Mouse (Mus musculus) brown adipose tissue, adult 24 weeks (tissue): ENCODE measurements around the gene Spint1. TPM values are rescaled to one million over a fixed set of nuclear protein-coding genes. Genes with fewer than 3 reads are reported as not detected.

Experiments used
- H3K27ac ChIP-seq: fragments of 200-500 bp; replicated peaks from 2 replicates; pipeline ENCODE4 v1.5.1; 2012; ENCODE audit warnings: low read depth, mild to moderate bottlenecking, low read length
- H3K4me1 ChIP-seq: fragments of 200-500 bp; 2 replicates; pipeline ENCODE4 v1.6.1; 2012; ENCODE audit warnings: low read length, mixed read lengths; ENCODE audit not compliant: control insufficient read depth, insufficient read depth, insufficient read length
- H3K4me3 ChIP-seq: fragments of 200-500 bp; 2 replicates; pipeline ENCODE4 v1.5.1; 2012; ENCODE audit warnings: low read depth, mild to moderate bottlenecking, low read length, moderate library complexity; ENCODE audit not compliant: insufficient read depth
- polyA plus RNA-seq: library from polyadenylated mRNA; stranded (reverse); fragments of >200 nt; gene quantifications from 2 replicates; pipeline ENCODE4 v1.2.4, GENCODE M21; 2012; ENCODE audit not compliant: missing spikeins, insufficient read depth, insufficient read length

Gene Spint1
- polyA plus RNA-seq, 1 experiment: not detected

DNA sequence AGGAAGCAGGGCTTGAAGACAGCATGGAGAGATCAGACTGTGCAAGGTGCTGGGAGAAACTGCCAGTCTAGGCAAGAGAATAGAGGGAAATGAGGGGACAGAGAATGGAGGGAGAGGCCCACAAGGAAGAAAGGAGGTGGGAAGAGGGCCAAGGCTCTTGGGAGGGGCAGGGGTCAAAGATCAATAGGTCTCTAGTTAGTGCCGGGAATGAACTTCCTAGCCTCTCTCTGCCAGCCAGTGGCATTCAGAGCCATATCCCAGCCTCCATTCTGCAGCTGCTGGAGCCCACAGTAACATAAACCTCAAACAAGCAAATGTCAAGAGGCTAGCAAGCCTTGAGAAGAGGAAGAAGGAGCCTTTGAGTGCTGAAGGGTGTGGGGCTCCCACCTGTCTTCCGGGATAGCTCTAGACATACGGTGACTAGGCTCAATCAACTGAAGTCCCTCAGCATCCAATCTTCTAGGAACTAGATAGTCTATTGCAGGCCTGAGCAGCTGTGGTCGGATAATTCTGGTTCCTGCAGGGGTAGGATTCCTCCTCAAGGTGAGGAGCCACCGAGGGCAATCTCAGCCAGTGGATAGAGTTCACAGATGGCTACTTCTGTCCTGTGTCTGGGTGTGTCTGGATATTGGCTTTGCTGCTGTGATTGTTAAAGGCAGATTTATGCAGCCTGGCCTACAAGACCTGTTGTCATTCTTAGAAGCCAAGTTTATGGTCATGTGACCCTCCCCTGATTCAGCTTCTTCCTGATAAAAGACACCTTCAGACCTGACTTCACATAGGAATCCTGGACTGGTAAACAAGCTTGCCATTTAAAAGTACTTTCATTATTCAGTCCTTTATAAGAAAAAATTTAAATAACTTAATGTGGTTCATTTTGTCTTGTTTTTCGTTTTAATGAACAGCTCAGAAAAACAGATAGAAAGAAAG, 7.1 kb upstream of the Spint1 start, which contains the start of gene Ppp1r14d:
Gene Ppp1r14d, minus strand, starts transcription at position 132 of the 930 bp plus-strand sequence.
- H3K4me3 ChIP-seq: no peak within 1 kb of the TSS
- H3K4me1 ChIP-seq: no peaks in the 10 kb centered on the region
- no peak within 1 kb of the TSS for H3K27ac ChIP-seq

DNA sequence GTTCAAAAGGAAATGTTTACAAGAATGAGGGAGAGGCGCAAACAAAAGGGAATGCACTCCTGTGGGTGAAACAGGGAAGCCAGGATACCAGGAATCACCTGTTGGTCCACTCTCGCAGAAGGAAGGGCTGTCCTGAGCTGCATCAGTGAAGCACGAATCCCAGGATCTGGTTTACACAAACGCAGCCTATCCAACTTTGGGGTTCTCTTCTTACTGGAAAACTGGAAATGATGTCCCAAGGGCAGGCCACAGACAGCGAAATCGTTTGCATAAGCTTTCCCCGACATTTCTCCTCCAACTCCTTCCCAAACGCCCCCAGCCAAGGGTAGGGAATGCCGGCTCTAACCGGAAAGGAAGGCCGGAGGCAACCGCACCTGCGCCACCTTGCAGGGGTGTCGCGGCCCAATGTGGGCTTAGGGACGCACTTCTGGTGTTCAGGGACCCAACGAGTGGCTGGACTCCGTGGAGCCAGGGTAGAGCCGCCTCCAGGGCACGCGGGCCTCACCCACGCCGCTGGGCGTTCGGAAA, 416 bp upstream of the Spint1 start:
- H3K4me1 ChIP-seq: peaks cover 3% of the 10 kb centered on the region; the same call in 1 of the 2 replicates
- H3K4me3 ChIP-seq: peak overlapping the region; percentile 52
- no peak overlapping the region for H3K27ac ChIP-seq

DNA sequence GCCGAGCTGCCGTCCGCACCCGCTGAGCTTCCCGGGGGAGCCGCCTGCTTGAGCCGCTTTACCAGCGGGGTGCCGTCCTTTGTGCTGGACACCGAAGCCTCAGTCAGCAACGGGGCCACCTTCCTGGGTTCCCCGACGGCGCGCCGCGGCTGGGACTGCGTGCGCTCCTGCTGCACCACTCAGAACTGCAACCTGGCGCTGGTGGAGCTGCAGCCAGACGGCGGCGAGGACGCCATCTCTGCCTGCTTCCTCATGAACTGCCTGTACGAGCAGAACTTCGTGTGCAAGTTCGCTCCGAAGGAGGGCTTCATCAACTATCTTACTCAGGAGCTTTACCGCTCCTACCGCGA, 684 bp downstream of the Spint1 start:
- no peak overlapping the region for H3K27ac ChIP-seq
- peaks cover 3% of the 10 kb centered on the region; the same call in 1 of the 2 replicates for H3K4me1 ChIP-seq
- peak overlapping the region; percentile 52 for H3K4me3 ChIP-seq

DNA sequence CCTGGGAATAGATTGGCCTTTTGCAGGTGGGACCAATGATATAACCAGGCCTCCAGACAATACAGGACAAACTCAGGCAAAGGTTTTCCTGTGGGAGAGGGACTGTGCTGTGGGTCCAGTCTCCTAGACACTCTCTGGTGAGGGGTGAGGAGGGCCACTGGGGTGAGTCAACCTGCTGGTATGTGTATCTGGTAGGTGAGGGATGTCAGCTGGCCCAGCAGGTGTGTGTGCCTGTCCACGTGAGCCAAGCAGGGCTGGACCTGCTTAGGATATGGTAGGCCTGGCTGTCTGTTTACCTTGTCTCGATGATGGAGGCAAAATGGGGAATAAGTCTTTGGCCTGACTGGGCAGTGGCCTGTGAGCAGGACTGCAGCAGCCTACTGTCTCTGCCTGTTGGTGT, 1.5 kb downstream of the Spint1 start:
- Histone ChIP-seq H3K4me1 (peaks cover 3% of the 10 kb centered on the region; the same call in 1 of the 2 replicates), H3K4me3 (no peak overlapping the region), H3K27ac (no peak overlapping the region)

DNA sequence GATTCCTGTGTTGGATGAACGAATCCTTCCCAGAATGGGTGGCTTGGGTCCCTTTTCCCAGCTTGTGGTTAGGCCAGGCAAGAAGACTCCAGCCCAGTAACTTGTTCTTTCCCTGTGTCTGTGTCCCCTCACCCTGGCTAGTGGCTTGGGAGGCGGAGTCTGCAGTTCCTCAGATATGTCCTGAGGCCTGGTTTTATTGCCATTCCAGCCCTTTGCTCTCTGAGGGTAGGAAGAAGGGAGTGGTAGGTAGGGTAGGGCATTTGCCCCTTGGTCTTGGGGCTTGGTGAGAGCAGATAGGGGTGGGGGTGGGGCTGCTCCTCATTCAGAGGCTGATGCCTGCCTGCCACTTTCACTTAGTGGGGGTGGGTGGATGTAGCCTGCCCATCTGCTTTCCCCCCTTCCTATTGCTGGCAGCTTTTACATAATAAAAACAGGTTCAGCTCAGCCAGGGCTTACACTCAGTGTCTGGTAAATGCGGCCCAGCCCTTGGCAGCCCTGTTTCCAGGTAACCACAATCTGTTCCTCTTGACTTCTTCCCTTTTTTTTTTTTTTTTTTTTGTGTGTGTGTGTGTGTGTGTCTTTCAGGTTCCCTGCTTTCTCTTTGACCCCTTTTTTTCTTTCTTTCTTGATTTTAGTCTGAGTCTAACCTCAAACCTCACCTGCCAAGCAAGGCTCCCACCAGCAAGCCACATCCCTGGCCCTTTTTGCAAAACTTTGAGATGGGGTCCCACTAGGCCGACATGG, 3.1 kb downstream of the Spint1 start:
- Histone ChIP-seq H3K4me1 (peaks cover 3% of the 10 kb centered on the region; the same call in 1 of the 2 replicates), H3K4me3 (no peak overlapping the region), H3K27ac (no peak overlapping the region)

DNA sequence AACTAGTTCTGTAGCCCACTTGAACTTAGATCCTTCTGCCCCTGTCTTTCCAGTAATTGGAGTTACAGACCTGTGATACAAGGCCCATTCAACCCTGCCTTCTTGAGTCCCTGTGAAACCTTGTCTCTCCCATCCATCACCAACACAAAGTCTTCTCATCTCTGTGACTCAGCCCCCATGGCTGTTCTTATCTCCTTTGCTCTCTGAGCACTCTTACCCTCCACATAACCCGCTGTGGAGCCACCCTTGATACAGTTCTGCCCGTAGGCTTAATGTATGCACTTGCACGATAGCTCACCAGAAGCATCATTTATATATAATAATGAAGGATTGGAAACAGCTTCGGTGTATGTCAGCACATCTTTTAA, 3.6 kb downstream of the Spint1 start:
- peaks cover 3% of the 10 kb centered on the region; the same call in 1 of the 2 replicates for H3K4me1 ChIP-seq
- H3K4me3 ChIP-seq: no peak overlapping the region
- no peak overlapping the region for H3K27ac ChIP-seq

DNA sequence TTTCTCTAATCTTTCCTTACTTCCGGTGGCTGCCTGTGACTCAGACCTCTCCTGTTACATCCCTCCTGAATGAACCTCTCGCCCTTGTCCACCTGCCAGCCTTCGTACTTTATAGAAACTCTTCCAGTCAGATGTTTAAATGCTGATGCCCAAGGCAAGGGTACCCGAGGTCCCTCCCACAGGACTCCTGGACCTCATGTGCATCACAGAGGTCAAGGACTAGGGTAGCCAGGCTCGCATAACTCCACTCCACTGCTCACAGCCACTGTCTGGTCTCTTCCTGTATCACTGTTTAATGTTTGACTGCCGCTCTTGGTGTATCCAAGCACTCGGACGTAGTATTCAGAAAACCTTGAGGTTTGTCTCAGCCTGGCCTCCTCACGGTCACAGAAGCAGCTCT, 5.4 kb downstream of the Spint1 start:
- no peak overlapping the region for H3K4me3 ChIP-seq
- no peak overlapping the region for H3K27ac ChIP-seq
- no peaks in the 10 kb centered on the region for H3K4me1 ChIP-seq

DNA sequence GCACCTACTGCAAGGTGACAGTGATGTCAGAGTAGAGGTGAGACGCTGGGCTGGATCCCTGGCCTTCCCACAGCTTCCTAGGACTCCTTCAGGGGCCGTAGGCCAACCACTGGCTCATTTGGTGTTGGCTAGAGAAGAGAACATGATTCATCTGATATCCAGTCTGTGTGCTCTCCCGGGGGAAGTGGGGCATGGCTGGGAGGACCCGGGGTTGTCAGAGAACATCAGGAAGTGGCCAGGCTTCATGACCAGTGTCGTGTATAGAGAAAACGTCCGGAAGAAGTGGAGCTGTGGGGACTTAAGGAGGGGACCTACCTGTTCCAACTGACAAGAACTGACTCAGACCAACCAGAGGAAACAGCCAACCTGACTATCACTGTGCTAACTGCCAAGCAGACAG, 8.1 kb downstream of the Spint1 start:
- H3K4me3 ChIP-seq: no peak overlapping the region
- H3K4me1 ChIP-seq: no peaks in the 10 kb centered on the region
- H3K27ac ChIP-seq: no peak overlapping the region

DNA sequence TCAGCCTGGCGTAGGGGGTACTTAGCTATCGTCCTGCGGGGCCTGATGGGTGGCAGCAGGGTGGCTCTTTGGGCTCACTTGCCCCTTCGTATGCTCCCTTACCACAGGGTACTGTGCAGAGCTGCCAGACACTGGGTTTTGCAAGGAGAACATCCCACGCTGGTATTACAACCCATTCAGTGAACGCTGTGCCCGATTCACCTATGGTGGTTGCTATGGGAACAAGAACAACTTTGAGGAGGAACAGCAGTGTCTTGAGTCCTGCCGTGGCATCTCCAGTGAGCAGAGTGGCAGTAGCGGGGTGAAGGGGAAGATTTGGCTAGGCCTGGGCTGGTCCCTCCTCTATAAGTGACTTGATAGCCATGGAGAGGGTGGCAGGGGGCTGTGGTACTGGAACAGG, 10.7 kb downstream of the Spint1 start:
- Histone ChIP-seq H3K4me1 (no peaks in the 10 kb centered on the region), H3K27ac (no peak overlapping the region), H3K4me3 (no peak overlapping the region)

DNA sequence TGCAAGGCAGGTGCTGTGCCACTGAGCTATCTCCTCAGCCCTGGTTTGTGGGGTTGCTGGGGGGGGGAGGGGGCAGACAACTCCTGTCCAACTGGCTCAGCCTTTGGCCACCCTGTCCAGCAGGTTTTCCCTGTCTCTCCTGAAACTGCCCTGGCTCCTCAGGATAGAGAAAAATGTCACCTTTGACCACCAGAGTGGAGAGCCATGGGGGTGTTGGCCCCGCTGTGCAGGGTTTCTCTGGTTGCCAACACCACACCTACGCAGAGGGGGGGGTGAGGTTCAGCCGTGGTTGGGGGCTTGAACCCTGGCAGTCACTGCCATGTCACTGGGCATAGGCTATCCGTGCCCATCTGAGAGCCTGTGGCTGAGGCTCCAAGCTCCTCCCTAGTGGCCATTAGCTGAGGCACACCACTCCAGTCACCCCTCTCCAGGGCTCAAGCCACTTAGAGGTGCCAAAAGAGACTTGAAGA, 12.5 kb downstream of the Spint1 start:
- no peak overlapping the region for H3K4me3 ChIP-seq
- H3K27ac ChIP-seq: no peak overlapping the region
- H3K4me1 ChIP-seq: no peaks in the 10 kb centered on the region

DNA sequence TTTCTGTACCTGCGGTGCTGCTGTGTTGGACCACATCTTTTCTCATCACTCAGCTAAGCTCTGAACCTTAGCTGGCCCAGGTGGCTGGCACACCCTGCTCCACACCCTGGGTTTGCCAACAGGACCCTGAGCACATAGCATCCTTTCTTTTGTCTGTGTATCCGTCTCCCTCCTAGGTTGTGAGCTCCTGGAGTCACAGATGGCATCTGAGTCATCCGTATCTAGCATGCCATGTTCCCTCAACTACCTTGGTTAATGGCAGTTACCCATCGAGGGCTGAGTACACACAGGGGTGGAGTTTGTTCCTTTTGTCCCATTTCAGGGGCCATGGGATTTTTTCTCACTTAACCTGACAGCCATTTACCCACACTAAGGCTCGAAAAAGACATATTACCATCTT, 13.2 kb downstream of the Spint1 start:
- no peak overlapping the region for H3K4me3 ChIP-seq

DNA sequence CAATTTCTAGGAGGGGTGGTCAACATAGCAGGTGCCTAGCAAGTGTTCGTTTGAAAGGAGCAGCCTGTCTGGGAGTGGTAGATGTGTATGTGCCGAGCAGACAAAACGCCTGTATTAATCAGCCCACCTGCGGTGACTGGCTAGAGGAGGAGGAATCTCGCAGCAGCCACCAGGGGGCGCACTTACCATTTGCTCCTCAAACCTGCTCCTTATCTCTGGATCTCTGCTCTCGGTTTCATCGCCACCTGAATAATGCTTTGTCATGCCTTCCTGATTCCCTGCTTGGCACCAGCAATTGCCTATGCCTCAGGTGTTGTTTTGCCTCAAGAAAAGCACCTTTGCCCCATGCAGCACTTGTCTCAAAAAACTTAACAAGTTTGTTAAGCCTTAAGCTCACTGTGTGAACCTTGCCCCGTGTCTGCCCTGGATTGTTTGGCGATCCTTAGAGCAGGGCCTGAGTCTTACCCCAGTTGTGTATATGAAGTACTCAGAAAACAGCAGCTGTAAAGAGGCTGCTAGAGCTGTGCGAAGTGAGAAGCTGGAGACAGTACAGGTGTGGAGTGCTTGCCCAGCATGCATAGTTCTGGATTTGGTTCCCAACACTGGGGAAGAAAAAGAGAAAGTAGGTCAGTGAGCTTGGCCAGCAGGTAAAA, 13.8 kb downstream of the Spint1 start:
- Histone ChIP-seq H3K4me3 (no peak overlapping the region; the same call in 1 of the 2 replicates), H3K4me1 (no peaks in the 10 kb centered on the region), H3K27ac (no peak overlapping the region)

More for the DNA sequence above, 13.2 kb downstream of the Spint1 start:
- Histone ChIP-seq H3K27ac (no peak overlapping the region), H3K4me1 (no peaks in the 10 kb centered on the region)

DNA sequence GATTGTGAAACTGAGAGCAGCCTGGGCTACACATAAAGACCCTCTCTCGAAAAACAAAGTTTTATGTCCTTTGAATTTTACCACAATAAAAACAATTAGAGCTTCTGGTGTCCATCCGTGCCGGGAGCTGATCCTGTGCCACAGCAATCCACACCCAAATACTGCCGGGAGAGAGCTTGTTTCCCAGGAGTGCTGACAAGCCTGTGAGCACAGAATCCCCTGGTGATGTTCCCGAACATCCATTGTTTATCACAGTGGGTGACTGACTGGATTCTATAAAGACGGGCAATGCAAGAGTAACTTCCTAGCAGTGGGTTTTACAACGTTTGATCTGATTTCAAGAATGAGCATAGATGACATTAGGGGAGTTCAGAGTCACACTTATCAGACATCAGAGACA, 17.8 kb downstream of the Spint1 start:
- Histone ChIP-seq H3K27ac (no peak overlapping the region), H3K4me1 (no peaks in the 10 kb centered on the region), H3K4me3 (no peak overlapping the region)

DNA sequence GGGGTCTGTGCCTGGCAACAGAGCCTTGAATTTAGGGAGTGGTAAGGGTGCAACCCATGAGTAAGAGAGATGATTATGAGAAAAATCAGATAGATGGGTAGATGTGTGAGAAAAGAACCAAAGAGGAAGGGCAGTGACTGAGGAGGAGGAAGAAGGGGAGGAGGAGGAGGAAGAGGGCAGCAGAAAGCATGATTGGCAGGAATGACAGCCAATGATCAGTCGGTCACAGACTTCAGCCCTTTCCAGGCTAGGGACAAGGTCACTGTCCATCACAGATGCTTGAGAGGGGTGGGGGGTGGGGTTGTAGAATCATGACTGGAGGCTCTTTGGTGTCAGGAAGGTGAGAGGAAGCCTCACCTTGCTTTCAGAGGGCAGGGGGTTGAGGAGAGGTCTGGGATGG, 23.4 kb downstream of the Spint1 start:
- Histone ChIP-seq H3K4me1 (no peaks in the 10 kb centered on the region), H3K4me3 (no peak overlapping the region), H3K27ac (no peak overlapping the region)

DNA sequence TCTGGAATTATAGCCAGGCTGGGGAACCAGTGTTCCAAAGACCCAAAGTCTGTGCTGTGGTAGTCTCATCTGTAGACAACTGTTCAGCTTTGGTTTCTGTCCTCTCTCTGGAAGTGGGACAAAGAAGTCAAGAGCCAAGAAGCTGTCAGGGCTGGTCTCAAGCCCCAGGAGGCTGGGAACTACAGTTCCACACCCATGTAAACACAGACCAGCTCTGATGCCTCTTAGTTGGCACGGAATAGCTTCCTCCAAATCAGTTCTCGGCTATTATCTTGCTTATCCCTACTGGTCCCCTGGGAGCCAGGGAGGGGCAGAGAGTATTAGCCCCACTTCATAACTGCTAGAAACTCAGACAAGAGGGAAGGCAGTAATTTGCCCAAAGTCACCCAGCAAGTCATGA, 24.2 kb downstream of the Spint1 start:
- no peak overlapping the region for H3K4me3 ChIP-seq
- H3K4me1 ChIP-seq: no peaks in the 10 kb centered on the region
- no peak overlapping the region for H3K27ac ChIP-seq
